Mouse (Mus musculus) thymus, postnatal 14 days (tissue): ENCODE results near the gene Tnf.
A peak's percentile ranks its signal among the peaks of the same experiment; 100 is the strongest.

ENCODE experiments used
- DNase-seq: peaks from one replicate; pipeline ENCODE4 v3.0.0; 2021

The Tnf gene

DNA sequence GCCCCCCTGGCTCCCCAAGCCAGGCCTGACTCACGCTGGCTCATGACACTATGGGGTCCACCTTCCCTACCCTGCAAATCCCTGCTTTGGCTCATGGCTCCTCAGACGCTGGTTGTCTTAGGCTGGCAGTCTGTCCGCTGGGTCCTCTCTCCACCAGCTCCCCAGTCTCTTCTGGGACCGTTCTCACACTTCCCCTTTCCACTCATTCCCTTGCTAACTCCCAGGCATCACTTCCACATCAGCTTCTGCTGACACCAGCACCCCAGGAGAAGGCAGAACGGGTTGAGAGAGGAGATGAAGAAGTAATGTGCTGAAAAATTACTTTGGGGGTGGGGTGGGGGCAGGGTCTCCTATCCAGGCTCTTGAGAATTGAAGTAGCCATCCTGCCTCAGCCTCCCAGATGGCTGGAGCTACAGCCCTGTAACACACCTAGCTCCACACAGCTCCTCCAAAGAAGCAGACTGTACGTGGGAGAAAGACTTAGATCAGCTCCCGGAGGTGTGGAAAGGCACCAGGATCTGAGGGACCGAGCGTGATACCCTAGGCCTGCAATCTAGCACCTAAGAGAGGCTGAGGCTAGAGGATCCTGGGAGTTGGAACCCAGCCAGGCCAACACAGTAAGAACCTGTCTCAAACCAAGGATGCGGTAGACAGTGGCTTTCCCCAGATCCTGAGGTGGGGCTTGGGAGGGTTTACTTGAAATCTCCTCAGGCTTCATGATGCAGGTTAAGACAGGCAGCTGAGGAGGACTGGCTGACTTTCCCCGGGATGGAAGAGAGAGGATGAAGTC, 29.2 kb downstream of the Tnf start:
- DNase-seq, result no peak

DNA sequence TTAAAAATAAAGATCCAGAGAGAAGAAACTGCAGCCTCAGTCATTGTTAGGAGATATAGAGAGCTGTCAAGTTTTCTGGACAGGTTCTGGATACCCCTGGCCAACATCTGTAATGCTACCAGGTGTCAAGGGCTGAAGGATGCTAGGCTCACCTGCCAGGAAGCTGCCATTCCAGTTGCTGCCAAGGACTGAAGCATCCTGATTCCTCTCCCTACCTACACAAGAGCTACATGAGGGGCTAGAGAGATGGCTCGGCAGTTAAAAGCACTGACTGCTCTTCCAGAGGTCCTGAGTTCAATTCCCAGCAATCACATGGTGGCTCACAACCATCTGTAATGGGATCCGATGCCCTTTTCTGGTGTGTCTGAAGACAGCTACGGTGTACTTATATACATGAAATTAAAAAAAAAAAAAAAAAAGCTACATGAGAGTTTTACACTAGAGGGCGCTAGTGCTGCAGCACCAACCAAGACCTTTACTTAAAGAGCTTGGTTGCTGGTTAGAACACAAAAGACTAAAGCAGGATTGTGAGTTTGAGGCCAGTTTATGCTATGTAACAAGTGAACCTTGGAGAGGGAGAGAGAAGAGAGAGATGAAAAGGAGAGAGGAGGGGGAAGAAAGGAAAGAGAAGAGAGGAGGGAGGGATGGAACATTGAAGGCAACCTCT, 33.1 kb downstream of the Tnf start:
- peak; percentile 50 for DNase-seq

DNA sequence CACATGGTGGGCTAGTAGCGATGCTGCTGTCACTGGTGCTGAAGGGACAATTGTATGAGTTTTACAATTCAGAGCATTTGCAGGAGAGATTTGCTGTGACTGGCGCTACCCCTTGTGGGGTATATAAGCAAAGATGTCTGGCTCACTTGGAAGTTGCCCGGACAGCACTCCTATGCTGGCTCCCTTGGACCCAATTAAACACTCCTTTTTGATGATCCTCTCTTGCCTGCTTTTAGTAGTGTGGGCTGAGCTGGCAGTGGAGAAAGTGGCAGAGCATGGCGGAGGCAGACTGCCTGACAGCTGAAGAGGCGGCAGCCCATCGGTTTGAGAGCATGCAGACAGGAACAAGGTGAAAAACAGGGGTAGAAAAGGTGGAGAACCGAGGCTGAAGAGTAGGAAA, 34.0 kb downstream of the Tnf start:
- no peak for DNase-seq

DNA sequence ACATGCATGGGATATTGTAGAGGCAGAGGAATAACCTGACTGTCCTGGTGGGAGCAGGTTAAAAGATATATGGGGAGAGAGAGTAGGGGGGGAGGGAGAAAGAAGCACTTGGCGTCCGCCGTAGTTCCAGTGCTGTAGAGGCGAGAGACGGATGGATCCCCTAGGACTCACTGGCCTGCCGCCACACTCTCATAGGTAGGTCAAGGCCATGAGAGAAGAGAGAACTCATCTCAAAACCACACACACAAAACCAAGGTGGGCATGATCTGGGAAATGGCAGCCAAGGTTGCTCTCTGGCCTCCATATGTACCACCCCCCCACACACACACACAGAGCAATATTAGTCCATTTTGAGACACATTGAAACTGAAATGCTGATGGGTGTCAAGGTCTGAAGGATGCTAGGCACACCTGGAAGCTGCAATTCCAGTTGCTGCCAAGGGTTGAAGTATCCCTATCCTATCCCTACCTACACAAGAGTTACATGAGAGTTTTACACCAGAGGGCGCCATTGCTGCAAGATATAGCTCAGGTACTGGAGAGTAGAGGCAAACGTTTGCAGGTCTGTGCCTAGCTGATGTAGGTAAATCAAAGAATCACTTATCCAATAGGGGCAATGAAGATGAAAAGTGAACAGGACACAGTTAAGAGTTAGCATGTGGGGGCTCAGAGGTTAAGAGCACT, 35.3 kb downstream of the Tnf start:
- peak; percentile 83 for DNase-seq

DNA sequence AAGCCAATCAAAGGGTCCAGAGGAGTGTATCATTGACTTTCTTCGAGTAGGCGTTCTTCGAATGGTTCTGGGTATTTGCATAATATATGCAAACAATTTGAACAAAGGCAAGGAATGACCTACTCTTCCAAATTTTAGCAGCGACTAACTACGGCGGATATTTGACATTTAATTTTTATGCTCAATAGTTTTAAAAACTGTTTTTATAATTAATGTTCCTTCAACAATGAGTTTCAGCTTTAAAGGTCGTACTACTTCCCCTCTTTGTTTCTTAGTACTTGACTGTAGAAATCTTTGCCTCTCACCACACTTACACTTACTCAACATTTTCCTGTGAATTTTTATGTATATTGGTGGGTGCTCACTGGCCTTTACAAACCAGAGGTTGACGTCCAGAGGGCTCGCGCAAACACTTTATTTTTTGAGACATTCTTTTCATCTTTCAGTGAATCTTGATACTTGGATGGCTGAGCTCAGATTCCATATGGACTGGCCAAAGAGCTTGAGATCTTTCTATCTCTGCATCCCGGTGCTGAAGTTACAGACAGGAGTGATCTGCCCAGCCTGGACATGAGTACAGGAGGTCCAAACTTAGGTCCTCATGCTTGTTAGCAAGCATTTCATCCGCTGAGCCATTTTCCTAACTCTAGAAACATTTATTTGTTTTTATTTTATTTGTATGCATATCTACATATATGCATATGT, 36.2 kb downstream of the Tnf start:
- no peak for DNase-seq

DNA sequence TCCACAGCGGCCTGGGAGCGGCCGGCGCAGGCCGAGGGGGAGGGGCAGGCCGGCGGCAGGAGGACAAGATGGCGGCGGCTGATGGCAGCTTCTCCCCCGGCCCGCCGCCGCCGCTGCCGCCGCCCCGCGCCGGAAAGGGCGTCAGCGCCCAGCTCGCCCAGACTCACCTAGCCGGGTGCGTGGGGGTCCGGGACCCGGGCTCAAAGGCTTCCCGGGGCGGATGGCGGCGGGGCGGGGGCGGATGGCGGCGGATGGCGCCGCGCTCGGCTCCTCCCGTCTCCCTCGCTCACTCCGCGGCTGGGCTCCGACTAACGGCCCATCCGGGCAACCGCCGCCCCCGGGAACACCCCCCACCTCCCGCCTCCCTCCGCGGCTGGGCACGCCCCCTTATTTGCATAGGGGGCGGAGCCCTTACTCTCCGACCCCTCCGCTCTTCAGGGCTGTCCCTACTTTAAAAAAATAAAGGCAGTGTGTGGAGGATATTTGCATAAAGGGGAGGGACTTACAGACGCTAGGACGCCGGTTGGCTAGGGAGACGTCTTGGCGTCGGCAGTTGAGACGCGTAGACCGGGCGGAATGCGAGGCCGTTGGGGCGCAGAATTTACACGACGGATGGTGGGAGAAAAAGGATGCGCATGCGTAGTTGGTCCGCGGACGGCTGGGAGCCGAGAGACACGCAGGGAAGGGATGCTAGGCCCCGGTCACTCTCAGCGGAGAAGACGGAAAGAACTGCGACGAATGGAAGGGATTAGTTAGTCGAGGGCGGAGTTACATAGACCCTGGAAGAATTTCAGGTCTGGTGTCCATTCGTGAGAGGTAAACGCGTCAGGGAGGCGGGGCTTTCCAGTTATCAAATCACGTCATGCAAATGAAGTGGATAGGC, 37.0 kb downstream of the Tnf start, which contains the start of gene Prrc2a:
Prrc2a (minus strand) TSS at position 330 of the 883 bp plus-strand sequence.
- DNase-seq, result peak; percentile 97

DNA sequence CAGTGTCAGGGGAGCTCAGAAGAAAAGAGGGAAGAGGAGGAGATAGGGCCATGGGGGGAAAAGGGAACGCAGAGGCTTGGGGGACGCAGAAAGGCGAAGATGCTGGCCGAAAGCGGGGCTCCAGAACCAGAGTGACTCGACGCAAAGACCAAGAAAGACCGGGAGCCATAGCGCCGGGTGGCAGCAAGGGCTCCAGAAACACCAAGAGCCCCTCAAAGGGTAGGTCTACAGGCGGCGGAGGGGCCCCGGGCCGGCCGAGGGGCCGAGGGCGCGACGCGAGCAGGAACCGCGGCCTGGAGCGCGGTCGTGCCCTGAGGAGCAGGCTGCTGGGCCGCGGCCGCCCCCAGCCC, 37.6 kb downstream of the Tnf start:
- DNase-seq, result no peak

DNA sequence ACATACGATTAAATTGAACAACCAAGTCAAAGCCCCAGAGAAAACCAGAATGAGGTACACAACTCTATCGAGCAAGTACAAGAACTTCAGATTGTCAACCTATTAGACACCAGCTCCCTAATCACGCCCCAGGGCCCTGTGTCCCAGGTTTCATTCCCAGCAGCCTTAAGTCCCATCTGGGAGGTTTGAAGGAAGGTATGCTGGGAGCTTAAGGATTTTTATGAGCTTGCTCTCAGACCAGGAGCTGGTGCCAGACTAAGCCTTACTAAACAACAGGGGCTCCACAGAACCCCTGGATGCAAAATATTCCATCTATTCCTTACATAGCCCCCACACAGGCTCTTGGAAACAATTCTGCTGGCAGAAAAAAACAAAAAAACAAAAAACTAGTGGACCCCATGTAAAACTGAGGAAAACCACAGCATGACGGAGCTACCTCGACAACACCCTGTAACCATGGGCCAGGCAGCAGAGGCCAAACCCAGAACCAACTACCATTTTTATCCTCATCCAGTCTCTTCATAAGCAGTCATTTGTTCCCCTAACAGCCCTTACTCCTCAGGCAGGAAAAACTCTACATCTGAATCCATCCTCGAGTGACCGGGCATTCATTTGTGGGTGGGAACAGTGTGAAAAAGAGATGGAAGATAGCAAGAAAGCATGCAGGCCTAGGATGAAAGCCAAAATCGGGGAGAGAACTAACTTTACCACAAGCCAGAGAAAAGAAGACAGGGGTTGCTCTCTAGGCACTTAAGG, 38.3 kb downstream of the Tnf start:
- no peak for DNase-seq

DNA sequence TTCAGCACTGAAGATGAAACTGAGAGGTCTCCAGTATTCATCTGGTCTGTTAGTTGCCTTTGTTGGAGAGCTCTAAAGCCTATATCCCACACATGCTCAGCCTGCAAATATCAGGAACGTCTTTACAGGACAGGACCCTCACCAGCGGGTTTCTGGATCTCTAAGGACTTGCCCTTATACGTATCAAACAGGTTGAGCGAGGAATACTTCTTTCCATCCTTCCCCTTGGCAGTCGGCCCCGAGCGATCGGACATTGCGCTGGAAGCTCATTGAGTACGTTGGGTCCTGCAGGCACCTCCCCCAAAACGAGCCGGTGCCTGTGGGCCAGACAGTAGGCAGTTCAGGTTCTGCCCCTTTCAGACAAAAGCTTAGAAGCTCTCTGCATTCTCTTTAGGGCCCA, 39.1 kb downstream of the Tnf start:
- DNase-seq, result no peak

DNA sequence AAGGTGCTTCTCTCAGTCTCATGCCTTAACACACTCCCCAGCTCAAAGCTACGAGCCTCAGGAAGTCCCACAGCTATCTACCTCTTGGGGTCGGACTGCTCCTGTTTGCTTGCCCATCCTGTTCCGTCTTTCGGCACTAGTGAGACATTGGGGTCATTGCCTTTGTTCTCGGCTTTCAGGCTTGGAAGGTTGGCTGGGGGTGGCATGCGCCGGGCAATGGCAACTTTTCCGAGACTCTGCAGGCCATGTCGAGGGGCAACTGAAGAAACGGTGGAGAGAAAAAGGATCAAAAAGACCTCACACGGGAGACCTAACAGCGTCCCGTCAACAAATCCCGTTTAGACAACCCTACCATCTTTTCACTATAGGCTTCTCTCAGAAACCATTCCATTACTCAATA, 39.7 kb downstream of the Tnf start:
- DNase-seq, result no peak

DNA sequence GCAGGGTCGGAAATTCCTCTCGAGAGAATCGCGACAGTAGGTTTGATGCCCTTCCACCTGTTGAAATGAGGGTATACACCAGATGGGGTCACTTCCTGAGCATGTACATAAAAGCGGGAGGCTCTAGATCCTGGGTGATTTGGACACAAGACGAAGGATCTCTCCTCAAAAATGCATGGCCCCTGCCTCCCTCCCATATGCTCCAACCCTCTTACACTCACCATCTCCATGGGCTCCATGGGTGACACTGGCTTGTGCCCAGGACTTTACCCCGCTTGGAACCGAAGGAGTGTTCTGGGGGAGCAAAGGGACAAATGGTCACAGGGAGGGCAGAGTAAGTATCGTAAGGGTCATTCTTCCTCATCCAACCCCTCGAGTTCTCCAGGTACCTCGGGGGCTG, 40.4 kb downstream of the Tnf start:
- no peak for DNase-seq

DNA sequence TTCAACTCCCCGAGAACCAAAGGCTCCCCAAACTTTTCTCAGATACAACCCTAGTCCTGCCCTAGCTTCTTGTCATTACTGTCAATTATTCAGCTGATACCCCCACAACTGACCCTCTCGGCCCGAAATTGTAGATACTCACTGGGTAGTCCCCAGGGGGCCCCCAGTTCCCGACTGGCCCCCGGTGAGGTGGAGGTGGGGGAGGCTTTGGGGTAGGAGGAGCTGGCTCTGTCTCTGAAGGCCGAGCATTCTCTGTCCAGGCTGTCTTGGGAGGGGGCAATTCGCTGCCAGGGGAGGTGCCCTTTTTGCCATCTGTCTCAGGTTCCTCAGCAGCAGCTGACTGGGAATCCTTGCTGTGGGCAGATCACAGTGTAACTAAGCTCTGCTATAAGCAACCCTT, 42.2 kb downstream of the Tnf start:
- DNase-seq, result no peak

DNA sequence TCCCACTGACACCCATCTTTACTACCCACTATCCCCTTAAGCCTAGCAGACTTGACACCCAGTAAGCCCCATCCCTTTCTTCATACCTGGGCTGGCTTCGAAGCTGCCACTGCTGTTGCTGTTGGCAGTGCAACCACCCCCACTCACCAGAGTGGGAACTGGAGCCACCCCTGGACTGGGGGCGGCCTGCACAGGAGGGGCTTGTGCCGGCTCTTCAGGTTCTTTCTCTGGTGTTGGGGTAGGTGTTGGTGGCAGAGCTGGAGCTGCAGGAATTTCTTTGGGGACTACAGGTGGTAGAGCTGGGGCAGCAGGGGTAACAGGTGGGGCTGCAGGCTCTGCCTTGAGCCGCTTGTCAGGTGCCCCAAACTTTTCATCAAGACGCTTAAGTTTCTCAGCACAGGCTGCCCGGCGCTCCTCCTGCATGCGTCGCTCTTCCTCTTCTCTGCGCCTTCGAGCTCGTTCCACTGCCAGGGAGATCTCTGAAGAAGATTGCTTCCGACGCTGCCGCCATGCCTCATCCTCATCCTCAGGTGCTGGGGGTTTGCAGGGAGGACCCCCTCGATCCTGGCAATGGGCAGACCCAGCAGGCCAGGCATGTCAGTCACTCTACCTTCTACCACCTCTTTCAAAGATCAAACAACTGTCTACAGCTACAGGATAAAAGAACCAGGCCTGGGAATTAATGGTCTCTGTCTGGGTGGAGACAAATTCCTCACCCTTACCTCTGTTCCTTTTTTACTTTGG, 42.8 kb downstream of the Tnf start:
- DNase-seq, result no peak

DNA sequence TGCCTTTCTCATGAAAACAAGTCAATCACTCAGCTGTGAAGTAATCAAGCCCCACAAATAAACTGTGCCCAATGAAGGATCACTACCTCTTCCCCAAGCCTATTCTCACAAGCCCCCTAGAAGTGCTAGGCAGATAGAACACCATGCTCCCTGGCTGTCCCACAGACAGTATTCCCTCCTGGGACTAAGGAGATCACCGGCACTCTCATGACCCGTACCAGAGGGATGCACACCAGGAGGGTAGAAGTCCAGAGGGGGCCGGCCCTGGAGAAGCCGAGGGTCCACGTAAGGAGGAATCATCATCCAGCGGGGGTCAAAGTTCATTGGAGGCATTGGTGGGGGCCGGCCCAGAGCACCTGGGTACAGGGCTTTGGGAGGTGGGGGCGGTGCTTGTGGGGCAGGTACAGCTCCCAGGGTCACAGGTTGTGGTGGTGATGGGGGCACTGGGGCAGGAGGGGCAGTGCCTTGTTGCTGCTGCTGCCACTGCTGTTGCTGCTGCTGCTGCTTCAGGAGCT, 44.1 kb downstream of the Tnf start:
- DNase-seq, result no peak

DNA sequence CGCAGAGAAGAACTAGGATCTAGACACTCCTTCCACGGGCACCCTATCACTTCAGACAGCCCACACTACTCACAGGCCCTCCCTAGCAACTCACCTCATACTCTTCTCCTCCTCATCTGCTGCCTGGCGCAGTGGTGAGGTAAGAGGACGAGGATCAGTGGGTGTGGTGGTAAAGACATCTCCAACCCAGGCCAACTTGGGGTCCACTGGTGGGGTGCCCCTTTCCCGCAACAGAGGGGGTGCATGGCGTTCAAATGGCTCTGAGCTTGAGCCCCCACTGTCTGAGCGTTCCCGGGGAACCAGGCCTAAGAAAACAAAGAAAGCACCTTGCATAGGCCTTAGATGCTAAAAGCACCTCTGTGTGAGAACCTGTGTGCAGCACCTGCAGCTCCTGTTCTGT, 44.6 kb downstream of the Tnf start:
- no peak for DNase-seq

DNA sequence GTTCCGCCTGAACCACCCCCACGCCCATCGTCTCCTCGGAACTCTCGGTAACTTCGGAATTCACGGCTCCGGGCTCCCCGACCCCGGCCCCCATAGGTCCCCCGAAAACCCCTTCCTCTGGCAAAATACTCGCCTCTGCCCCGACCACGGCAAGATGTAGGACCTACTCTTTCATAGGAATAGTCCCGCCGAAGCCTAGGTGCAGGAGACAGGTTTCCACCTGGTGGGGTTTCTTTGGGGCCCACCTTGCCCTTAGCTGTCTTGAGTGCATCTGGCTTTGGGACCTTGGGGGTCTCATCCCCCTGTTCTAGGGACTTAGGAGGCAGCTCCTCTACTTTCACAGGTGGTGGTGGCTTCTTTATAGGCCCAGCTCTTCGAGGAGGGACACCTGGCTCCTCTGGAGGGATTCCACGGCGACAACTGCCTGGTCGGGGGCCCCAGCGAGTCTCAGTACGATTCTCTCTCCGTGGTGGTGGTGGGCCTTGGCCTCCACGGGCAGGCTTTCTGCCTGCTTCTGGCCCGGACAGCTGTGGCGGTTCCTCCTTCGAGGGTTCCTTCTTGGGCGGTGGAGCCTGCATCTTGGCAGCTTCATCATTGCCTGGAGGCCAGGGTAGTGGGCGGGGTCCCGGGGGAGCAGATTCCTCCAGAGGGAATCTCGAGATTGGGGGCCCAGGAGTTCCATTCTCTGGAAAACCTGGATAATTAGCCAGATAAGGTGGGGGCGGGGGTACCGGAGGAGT, 45.2 kb downstream of the Tnf start:
- DNase-seq, result no peak

DNA sequence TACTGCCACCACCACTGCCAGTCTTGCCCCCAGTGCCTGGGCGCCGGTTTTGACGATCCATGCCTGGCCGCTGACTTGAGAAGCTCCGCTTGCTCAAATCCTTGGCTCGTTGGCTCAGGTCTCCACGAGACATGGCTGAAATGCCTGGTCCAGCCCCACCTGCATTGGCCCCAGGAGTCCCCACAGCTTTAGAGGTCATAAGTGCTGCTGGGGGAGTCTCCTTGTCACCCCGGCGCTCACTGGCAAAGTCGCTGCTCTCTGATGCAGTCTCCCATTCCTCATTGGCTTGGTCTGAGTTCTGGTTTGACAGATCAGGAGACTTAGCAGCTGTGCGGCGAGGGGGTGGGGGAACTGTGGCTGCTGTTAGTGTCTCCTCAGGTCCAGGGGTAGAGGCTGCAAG, 46.4 kb downstream of the Tnf start:
- DNase-seq, result no peak

DNA sequence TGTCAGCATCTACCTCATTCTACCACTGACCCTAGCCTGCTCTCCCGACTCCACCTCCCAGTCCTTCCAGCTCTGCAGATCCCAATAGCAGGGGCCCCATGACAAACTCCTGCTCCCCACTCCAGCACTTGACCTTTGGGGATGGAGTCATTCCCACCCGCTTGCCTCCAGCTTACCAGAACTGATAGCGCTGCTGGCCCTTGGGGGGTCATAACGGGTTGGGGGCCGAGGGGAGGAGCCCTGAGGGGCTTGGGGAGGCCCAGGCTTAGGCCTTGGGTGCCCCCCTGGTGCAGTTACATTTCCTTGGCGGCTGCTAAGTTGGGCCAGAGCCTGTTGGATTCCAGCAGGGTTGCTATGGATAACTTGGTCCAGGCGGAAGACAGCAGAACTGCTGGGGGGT, 47.2 kb downstream of the Tnf start:
- no peak for DNase-seq

DNA sequence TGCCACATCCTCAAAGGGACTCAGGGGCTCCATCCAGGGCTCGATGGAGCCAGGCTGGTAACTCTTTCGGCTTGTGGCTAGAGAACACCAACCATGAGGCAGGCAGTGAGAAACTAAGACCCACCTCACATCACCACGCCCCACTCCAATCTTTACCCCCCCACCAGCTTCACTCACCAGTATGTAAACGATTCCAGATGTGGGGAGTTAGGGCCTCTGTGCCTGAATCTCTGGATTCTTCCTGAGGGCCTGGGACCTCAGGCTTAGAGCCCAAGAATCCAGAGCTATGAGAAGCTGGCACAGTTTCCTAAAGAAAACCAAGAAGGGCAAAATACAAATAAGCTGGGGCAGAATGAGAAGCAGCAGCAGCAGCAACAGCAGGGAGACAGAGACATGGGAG, 47.9 kb downstream of the Tnf start:
- no peak for DNase-seq

DNA sequence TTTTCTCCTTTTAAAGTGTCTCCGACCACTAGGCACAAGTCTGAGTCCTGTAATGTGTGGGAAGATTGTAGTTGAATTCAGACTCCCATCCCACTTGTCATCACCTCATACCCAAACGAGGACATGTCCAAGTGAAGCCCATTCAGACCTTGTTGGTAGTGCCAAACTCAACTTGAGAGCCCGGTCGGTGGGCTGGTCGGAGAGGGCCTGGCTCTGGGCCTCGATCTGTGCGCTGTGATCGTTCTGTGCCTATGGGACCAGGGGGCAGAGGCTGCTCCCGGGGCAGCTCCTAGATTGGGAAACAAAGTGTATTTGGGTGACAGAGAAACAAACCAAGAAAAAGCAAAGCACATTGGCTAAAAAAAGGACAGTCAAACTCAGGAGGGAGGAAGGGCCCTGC, 48.7 kb downstream of the Tnf start:
- no peak for DNase-seq
